Mouse (Mus musculus) kidney, adult 11 months (tissue): Measurements from ENCODE around the gene Mid1.
"Not testable (repeated sequence)": the region's sequence is repeated elsewhere in the genome, so short reads cannot be mapped to it uniquely, and the experiment has no call there.

Source experiments
- DNase-seq: peaks from one replicate; pipeline ENCODE4 v3.0.0; 2022

Mid1 gene

DNA sequence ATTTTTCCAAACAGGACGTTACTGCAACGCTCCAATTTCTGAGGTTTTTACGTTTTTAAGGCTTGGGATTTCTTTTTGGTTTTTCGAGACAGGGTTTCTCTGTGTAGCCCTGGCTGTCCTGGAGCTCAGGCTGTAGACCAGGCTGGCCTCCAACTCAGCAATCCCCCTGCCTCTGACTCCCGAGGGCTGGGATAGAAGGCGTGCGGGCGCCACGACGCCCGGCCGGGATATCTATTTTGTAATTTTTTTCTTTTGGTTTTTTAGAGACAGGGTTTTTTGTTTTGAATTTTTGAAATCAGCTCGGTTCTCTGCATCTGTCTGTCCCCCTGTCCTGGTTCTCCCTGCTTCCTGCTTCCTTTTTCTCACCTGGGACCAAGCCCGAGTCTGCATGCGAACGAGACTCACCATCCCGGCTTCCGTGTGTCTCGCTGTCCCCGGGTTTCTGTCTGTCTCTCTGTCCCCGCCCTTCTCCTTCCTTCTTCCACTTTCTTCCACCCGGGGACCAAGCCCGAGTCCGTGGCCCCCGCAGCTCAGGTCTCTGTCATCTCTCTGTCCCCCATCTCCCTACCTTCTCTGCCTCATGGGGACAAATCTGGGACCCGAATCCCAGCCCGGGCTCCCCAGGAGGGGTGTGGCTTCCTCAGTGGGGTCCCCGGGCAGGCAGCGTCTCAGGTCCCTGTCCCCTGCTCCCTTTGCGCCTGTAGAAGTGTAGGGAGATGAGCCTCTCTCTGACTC, 334.4 kb downstream of the Mid1 start:
- not testable (repeated sequence) for DNase-seq

GRCm38 (mm10) chrX:170019954-170020689, 335.1 kb downstream of the Mid1 start:
- DNase-seq = peak; percentile 87

- not testable (repeated sequence) for DNase-seq
These were observed 335.7 kb downstream of the Mid1 start for GRCm38 (mm10) chrX:170020690-170021050.

GRCm38 (mm10) chrX:170021205-170021604, 336.2 kb downstream of the Mid1 start:
- not testable (repeated sequence) for DNase-seq

GRCm38 (mm10) chrX:170021750-170022461, 336.9 kb downstream of the Mid1 start:
- DNase-seq = not testable (repeated sequence)
